Mouse (Mus musculus) testis, adult 2 months (tissue): ENCODE data around the gene Tbc1d1. TPM values are rescaled to one million over a fixed set of nuclear protein-coding genes. Genes with fewer than 3 reads are reported as not detected.

ENCODE experiments used
- H3K27ac ChIP-seq: fragments of 200-500 bp; 2 replicates; pipeline ENCODE4 v1.5.1; 2012; ENCODE audit warnings: low read depth, low read length; ENCODE audit not compliant: control insufficient read depth, insufficient read depth
- H3K27me3 ChIP-seq: fragments of 200-500 bp; 2 replicates; pipeline ENCODE4 v1.6.1; 2012; ENCODE audit warnings: mild to moderate bottlenecking, low read length, moderate library complexity; ENCODE audit not compliant: control insufficient read depth, insufficient read depth
- H3K36me3 ChIP-seq: fragments of 200-500 bp; 2 replicates; pipeline ENCODE4 v1.6.1; 2012; ENCODE audit warnings: mild to moderate bottlenecking, low read length; ENCODE audit not compliant: control insufficient read depth, insufficient read depth
- H3K4me1 ChIP-seq: fragments of 200-500 bp; 2 replicates; pipeline ENCODE4 v1.6.1; 2012; ENCODE audit warnings: low read length; ENCODE audit not compliant: control insufficient read depth, insufficient read depth
- H3K4me3 ChIP-seq: fragments of 200-500 bp; 2 replicates; pipeline ENCODE4 v1.5.1; 2012; ENCODE audit warnings: low read depth, mild to moderate bottlenecking, low read length, moderate library complexity, mixed read lengths; ENCODE audit not compliant: control insufficient read depth
- CTCF ChIP-seq: fragments of 200-500 bp; IDR thresholded peaks from 2 replicates; pipeline ENCODE4 v1.5.1; 2012; ENCODE audit warnings: low read depth, mild to moderate bottlenecking, inconsistent platforms, low read length, moderate library complexity; ENCODE audit not compliant: control insufficient read depth, insufficient read depth, insufficient replicate concordance
- POLR2A ChIP-seq: fragments of 200-500 bp; IDR thresholded peaks from 2 replicates; pipeline ENCODE4 v1.6.1; 2012; ENCODE audit warnings: low read depth, mild to moderate bottlenecking, inconsistent platforms, low read length, moderate library complexity; ENCODE audit not compliant: control insufficient read depth
- polyA plus RNA-seq: library from polyadenylated mRNA; depleted of rRNA; stranded (reverse); fragments of >200 nt; gene quantifications from 2 replicates; pipeline ENCODE4 v1.2.3, GENCODE M21; 2012

Gene Tbc1d1
- polyA plus RNA-seq, 1 experiment, result 37.8 TPM

DNA sequence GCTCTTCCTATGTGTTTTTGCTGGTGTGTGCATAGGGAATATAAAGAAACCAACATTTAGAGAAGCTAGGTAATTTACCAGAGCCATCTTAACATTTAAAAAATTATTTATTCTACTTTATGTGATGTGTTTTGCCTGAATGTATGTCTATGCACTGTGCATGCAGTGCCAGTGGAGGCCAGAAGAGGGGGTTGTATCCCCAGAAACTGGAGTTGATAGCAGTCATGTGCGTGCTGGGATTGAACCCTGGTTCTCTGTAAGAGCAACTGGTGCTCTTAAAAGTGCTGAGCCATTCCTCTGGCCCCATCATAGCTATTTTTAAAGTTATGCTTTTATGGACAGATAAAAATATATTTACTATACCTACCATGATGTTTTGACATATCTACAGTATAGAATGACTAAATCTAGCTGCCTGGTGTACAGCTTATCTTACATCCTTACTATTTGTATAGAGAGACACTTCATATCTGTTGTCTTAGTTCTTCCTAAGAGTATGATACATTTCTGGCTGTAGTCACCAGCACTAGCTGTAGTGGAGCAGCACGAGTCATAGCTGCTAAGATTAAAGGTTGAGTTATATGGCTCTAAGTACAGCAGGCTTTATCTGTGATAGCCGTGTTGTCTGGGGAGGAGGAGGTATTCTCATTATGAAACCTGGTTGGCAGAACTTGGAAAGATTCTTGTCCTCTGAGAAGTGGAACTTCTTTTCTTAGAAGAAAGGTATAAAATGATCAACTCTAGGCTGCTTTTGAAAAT is 83.0 kb downstream of the Tbc1d1 start:
- Histone ChIP-seq H3K27ac (no peak overlapping the region), H3K4me1 (peaks cover 10% of the 10 kb centered on the region)

DNA sequence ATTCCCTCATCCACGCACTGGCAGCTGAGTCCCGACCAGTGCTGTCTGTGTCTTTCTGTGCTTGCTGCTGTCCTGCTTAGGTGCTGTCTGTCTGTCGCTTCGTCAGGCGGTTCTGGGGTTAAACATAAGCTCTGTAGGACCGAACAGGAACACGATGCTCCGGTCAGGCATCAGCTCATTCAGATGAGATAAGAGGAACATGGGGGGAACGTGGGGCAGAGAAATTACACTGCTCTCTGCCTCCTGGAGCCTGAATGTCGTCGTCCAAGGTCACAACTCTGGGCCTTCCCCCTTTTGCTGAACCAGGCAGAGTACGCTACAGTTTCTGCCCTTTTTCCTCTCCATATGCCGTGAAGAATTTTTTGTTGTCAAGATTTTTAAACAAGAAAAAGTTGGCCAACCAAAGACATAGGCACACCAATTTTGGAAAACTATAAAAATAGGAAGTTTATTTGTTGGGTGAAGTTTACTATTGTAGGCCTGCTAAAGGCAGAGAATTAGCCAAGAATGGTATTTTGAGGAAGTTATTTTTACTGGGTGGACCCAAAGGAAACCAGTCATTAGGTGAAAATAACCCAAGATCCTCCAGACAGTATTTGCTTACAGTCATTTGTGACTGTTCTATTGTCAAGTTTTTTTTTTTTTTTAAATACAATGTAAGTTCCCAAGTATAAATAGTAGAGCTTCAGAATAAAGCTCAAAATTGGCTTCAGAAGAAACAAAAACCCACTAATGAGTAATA is 85.0 kb downstream of the Tbc1d1 start:
- Histone ChIP-seq H3K27ac (no peak overlapping the region), H3K36me3 (no peaks in the 10 kb centered on the region), H3K4me1 (peaks cover 8% of the 10 kb centered on the region), H3K4me3 (no peak overlapping the region), H3K27me3 (no peaks in the 10 kb centered on the region)
- TF ChIP-seq CTCF (no peak), POLR2A (0 out of 2 replicates have a peak, but pooled peaks have one; percentile 34)

More for the DNA sequence above, 83.0 kb downstream of the Tbc1d1 start:
- TF ChIP-seq POLR2A (no peak), CTCF (no peak)
- Histone ChIP-seq H3K36me3 (no peaks in the 10 kb centered on the region; the same call in 1 of the 2 replicates), H3K4me3 (no peak overlapping the region), H3K27me3 (no peaks in the 10 kb centered on the region)

DNA sequence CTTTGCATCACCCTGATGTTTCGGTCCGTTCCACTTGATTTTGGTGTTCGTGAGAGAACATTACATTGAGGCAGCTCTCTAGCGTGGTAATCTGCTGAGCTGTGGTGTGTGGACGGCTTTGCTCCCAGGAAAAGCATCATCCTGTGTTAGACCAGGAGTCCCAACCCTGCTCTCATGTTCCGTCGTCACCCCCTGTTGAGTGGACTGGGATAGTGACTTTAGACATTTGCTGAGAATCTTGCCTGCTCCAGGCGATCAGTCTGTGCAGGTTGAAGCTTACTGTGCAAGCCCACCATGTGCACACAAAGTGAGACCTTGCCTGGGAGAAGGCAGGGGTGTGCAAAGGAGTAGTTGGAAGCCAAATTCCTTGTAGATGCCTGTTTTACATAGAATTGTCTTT is 85.8 kb downstream of the Tbc1d1 start:
- Histone ChIP-seq H3K4me3 (no peak overlapping the region), H3K27ac (no peak overlapping the region), H3K36me3 (no peaks in the 10 kb centered on the region), H3K4me1 (peaks cover 8% of the 10 kb centered on the region), H3K27me3 (no peaks in the 10 kb centered on the region)
- TF ChIP-seq CTCF (no peak), POLR2A (no peak)

DNA sequence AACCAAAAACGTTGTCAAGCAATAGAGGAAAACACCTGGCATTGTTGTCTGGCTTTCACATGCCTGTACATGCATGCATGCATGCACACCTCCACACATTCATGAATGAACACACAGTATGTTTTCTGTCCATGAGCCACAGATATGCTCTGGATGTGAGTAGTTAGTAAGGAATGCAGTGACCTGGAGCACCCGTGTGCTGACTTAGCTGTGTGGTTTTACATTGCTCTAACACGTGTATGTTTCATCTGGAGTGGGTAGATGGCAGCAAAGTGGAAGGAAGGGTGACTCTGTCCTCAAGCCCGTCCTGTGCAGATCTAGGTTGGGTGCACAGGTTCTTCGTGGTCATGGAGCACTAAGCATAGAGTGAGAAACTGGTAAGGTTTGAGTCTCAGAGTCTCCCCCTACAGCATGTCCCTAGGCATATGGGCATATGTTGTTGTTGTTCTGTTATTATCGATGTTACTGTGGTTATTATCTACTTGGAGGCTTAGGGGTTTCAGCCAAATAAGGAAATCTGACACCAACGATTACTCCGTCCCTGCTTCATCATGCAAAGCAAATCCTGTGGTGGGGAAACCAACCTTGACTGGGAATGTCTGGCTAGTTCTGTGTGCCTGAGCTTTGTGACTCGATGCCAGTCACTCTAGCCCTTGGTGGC is 86.8 kb downstream of the Tbc1d1 start:
- H3K27ac ChIP-seq, result no peak overlapping the region
- no peak overlapping the region for H3K4me3 ChIP-seq
- no peaks in the 10 kb centered on the region for H3K27me3 ChIP-seq
- TF ChIP-seq CTCF (no peak), POLR2A (no peak)
- no peaks in the 10 kb centered on the region for H3K36me3 ChIP-seq
- H3K4me1 ChIP-seq, result peaks cover 6% of the 10 kb centered on the region

DNA sequence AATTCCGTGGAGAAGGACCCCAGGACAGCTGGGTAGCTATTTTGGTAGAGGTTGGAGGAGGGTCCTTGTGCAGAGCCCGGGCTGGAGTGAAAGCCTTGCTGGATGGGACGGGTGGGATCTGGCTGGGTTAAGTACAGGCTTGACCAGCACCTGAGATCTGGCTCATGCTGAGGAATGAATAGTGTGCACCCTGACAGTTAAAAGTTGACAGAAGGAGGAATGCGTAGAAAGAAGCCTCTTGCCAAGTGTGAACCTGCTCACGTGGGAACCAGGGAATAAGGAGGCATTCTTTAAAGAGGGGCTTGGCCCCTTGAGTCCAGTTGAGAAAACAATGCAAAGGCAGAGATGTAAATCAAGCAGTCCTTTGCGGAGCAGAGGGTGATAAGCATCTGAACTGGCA is 87.6 kb downstream of the Tbc1d1 start:
- no peaks in the 10 kb centered on the region for H3K27me3 ChIP-seq
- no peak overlapping the region for H3K27ac ChIP-seq
- H3K4me1 ChIP-seq, result peaks cover 6% of the 10 kb centered on the region
- TF ChIP-seq POLR2A (no peak), CTCF (no peak)
- no peaks in the 10 kb centered on the region for H3K36me3 ChIP-seq
- H3K4me3 ChIP-seq, result no peak overlapping the region

DNA sequence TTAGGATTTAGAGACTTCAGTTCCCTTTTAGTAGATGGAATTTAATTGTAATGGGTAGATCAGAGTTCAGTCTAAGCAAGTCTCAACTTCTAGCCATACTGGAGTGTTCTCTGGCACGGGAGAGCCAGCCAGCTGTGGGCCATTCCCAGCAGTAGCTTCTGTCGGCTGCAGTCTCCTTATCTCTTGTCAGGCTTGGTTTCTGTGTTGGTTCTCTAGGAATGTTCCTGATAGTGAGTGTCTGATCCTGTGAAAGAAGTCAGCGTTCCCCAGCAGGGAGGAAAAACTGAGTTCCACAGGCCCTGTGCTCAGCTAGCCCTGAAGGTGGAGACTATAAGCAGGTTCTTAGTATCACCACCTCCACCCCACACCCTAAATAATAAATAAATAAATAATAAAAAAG is 88.2 kb downstream of the Tbc1d1 start:
- peaks cover 6% of the 10 kb centered on the region for H3K4me1 ChIP-seq
- TF ChIP-seq POLR2A (no peak), CTCF (no peak)
- H3K36me3 ChIP-seq, result no peaks in the 10 kb centered on the region
- H3K27me3 ChIP-seq, result no peaks in the 10 kb centered on the region
- H3K4me3 ChIP-seq, result no peak overlapping the region
- H3K27ac ChIP-seq, result no peak overlapping the region

DNA sequence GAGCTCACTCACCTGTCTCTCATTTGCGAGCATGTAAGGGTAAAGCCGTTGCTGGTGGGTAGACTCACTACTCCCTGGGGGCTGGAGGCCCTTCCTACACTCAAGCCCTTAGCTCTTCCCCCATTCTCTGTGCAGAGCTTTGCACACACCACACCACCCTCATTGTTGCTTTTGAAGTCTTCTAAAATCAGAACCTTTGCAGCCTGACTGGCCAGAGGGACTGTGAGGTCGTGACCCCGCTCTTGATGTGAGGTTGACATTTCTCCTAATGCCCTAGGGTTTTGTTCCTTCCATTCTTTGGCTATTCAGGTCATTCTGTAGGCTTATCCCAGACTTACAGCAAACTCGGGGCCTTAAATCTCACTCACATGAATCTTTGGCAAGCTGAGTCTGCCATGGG is 88.6 kb downstream of the Tbc1d1 start:
- H3K36me3 ChIP-seq, result no peaks in the 10 kb centered on the region
- TF ChIP-seq CTCF, result no peak
- no peak for TF ChIP-seq POLR2A
- no peak overlapping the region for H3K4me3 ChIP-seq
- no peak overlapping the region for H3K27ac ChIP-seq
- H3K27me3 ChIP-seq, result no peaks in the 10 kb centered on the region
- H3K4me1 ChIP-seq, result peaks cover 6% of the 10 kb centered on the region
